Mouse (Mus musculus) frontal cortex, adult 2 months (tissue): Measurements from ENCODE around the gene Cntn1. TPM values are rescaled to one million over a fixed set of nuclear protein-coding genes. Genes with fewer than 3 reads are reported as not detected.

Experiments
- DNase-seq, 2 experiments: peaks; one replicate each; pipeline ENCODE4 v3.0.0; 2022; ENCODE audit warnings: low spot score in 1 of 2; ENCODE audit errors: extremely low spot score in 1 of 2
- polyA plus RNA-seq: library from polyadenylated mRNA; depleted of rRNA; stranded (reverse); fragments of >200 nt; gene quantifications from 2 replicates; pipeline ENCODE4 v1.2.3, GENCODE M21; 2012

Gene Cntn1
- polyA plus RNA-seq, 1 experiment, result 136 TPM

- DNase-seq, result no peak
Measured at GRCm38 (mm10) chr15:92134254-92134653, 83.3 kb downstream of the Cntn1 start.

DNA sequence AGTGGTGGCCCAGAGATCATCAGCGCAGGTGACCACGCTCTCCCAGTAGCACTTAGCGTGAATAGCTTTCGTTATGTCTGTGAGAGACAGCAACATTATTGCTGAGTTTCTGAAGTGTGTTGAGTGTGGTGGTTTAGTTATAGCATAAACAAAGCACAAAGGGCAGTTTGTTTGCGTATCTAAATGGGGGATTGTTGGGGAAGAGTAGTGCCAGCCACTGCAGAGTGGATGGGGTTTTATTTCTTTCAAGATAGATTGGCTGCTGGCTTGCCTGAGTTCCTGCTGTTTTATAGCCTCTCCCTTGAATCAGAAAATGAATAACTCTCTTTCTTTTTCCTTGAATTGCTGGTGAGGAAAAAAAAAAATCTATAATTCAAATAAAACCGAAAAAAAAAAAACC, 86.1 kb downstream of the Cntn1 start:
- no peak for DNase-seq

DNA sequence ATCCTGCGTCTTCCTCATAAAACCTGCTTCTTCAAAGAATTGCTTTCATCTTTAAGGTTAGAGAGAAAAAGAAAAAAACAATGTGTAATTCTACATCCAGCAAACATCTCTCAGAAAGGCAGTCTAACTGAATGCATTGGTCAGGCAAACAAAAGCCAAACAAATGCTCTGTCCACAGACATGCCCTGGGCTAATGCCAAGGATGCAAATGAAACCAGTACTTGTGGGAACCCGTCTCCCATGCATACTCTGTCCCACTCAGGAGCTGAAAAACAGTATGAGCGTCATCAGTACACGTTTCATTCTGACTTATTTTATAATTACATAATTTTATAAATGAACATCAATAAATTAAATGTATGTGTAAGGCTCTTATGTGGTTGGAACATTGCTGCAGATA, 91.0 kb downstream of the Cntn1 start:
- DNase-seq, result no peak

GRCm38 (mm10) chr15:92154921-92155320, 104.0 kb downstream of the Cntn1 start:
- no peak for DNase-seq

GRCm38 (mm10) chr15:92160855-92161162, 109.8 kb downstream of the Cntn1 start:
- DNase-seq, result no peak

- DNase-seq, result peak in 1 of 2 experiments; percentile 54
Measured at GRCm38 (mm10) chr15:92161163-92162025, 110.4 kb downstream of the Cntn1 start.

- no peak for DNase-seq
Measured at GRCm38 (mm10) chr15:92162835-92163234, 111.9 kb downstream of the Cntn1 start.

GRCm38 (mm10) chr15:92164127-92164526, 113.2 kb downstream of the Cntn1 start:
- DNase-seq, result peak; percentile 28 to 72

DNA sequence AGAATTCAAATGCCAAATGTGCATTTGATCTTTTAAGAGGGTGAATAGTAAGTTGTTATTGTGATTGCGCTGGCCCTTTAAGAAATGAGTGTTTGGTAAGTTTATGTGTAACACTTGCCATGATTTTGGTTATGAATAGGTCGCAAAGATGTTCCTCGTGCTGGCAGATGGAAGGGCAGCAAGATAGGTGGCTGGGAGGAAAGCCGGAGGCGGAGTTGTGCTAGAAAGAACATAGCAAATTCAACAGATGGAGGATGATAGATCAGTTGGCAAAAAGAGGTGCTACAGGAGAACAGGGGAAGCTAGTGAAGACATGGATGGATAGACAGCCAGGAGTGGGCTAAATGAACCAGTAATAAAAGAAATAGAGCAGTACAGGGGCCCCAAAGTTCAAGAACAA, 115.3 kb downstream of the Cntn1 start:
- DNase-seq, result peak; percentile 65 to 70

DNA sequence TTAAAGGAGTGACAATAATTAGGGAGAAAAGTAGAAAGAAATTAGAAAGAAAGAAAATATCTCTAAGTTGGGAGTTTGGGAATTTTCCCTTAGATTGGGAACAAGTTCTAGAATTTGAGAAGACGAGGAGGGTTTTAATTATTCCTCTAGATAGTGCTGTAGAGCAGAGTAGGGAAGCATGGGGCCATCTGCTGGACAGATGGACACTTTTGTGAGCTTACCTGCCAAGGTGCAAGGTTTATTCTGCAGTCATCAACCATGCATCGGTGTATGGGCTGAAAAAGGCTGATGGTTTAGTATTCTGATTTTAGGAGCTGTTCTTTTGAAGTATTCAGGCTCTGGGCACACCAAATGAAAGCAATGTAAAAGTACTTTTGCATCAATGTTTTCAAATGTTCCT, 124.8 kb downstream of the Cntn1 start:
- no peak for DNase-seq

DNA sequence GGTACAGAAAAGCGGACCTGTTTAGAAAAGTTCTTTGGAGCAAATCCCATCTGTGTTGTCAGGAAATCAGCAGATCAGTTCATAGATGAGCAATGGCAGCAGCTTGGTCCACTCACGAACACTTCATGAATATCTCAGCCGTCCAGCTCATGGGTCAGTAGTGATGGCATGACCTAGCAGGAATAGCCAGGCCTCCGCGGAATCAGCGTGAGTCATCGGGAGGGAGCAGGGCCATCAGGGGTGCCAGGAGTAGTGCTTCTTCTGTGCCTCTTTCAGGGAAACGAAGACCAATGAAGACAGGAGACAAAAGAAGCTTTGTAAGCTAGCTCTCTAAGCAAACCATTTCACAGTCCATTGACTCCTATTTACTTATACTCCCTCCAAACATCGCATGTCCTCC, 126.4 kb downstream of the Cntn1 start:
- DNase-seq, result no peak

DNA sequence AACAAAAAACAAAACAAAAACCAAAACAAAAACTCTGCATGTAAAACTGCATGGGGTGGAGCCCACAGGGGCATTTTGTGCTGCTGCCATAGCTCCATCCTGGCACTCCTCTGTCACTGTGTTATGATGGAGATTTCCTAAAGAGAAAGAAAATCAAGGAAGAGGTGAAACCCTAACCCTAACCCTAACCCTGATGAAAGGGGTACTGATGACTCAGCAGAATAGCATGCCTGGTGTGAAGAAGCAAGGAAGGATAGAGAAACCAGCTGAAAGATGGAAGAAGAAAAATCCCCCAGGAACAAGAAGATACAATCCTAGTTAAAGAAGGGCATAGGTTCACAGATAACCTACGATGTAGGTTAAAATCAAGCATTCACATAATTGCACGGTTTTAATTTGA, 134.5 kb downstream of the Cntn1 start:
- DNase-seq, result no peak

GRCm38 (mm10) chr15:92190000-92190399, 139.0 kb downstream of the Cntn1 start:
- no peak for DNase-seq

- DNase-seq, result no peak
Measured at GRCm38 (mm10) chr15:92200326-92200985, 149.5 kb downstream of the Cntn1 start.

GRCm38 (mm10) chr15:92206695-92207094, 155.7 kb downstream of the Cntn1 start:
- no peak for DNase-seq

DNA sequence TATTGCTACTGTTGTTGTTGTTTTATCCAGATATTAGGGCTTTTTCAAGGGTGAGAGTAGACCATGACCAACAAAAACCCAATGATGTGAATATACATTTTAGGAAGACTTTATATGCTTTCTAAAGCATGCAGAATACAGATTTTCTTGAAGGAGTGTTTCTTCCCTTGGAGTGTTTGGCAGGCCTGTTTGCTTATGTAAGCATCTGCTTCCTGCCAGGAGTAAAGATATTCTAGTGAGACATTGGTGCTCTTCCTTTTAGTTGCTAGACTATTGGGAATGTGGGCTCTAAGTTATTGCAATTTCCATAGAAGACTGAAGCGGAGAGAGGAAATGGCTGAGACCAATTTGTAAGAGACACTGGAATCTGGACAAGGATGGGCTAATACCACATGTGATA, 158.8 kb downstream of the Cntn1 start:
- DNase-seq, result peak; percentile 36 to 74

GRCm38 (mm10) chr15:92210486-92211235, 159.7 kb downstream of the Cntn1 start:
- DNase-seq, result no peak

DNA sequence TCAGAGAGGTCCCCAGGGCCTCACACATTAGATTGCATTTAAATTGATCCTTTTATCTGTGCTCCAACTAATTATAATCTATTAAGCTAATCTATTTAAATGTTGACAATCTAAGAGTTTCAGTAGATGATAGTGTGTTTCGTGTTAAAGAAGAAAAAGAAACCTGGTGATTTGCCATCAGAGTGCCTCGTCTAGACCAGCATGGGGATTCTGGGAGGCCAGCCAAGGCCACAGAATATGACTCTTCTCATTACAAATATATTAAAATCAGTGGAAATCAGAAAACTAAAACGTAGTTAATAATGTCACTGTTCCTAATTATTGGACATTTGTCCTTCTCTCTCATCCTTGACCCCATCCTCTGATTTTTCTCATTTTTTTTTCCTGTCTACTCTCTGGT, 164.9 kb downstream of the Cntn1 start:
- DNase-seq, result no peak

GRCm38 (mm10) chr15:92221446-92221845, 170.5 kb downstream of the Cntn1 start:
- peak in 1 of 2 experiments; percentile 40 for DNase-seq

DNA sequence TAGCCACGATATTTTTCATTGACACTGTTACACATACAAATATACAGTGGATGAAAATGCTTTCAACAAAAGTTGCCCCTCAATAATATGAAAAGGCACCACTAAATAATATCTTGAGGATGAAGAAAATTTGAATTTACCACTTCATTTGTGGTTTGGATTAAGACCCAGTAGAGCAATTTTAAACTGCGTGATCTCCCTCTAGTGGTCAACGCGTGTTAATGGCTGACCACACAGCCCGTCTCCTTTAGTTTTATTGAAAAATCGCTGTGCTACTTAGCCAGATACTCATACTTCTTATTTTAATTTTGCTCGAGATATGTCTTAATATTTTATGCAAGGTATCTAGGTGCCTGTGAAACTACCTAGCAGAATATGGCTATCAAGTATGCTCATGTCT, 180.4 kb downstream of the Cntn1 start:
- DNase-seq, result peak in 1 of 2 experiments; percentile 61

- no peak for DNase-seq
Measured at GRCm38 (mm10) chr15:92235836-92236235, 184.9 kb downstream of the Cntn1 start.
